Mouse (Mus musculus) layer of hippocampus, postnatal 10 days (tissue): Measurements from ENCODE around the gene Taar8a. TPM values are rescaled to one million over a fixed set of nuclear protein-coding genes. Genes with fewer than 3 reads are reported as not detected.

ENCODE experiments used
- total RNA-seq, 2 experiments: library from RNA; stranded (reverse); gene quantifications; 2 replicates each; pipeline ENCODE4 v1.2.3; 2021

Gene Taar8a
- total RNA-seq, 2 experiments from 2014 or later = not detected

Other genes with a start within 250 kb of the Taar8a start
- gene Vnn3, start 225.0 kb upstream of the Taar8a start, total RNA-seq = under 1 TPM in 1 of 2 experiments, not detected in 1; 0.46 TPM
- gene Vnn1, start 181.8 kb upstream of the Taar8a start, total RNA-seq = under 1 TPM; 0.66 to 0.71 TPM
- not detected for gene Taar1, start 156.1 kb upstream of the Taar8a start, total RNA-seq
- gene Taar2, start 137.9 kb upstream of the Taar8a start, total RNA-seq = not detected
- gene Taar3, start 126.9 kb upstream of the Taar8a start, total RNA-seq = not detected
- not detected for gene Taar4, start 116.0 kb upstream of the Taar8a start, total RNA-seq
- not detected for gene Taar5, start 105.8 kb upstream of the Taar8a start, total RNA-seq
- not detected for gene Taar6, start 90.9 kb upstream of the Taar8a start, total RNA-seq
- not detected for gene Taar7a, start 83.0 kb upstream of the Taar8a start, total RNA-seq
- not detected for gene Taar7b, start 76.6 kb upstream of the Taar8a start, total RNA-seq
- gene Taar7d, start 49.3 kb upstream of the Taar8a start, total RNA-seq = not detected
- not detected for gene Taar7e, start 38.9 kb upstream of the Taar8a start, total RNA-seq
- not detected for gene Taar7f, start 27.0 kb upstream of the Taar8a start, total RNA-seq
- not detected for gene Taar8b, start 15.8 kb downstream of the Taar8a start, total RNA-seq
- gene Taar8c, start 25.4 kb downstream of the Taar8a start, total RNA-seq = not detected
- not detected for gene Taar9, start 33.0 kb downstream of the Taar8a start, total RNA-seq
- 100 to 1,000 TPM; 169 to 187 TPM for gene Stx7, start 72.8 kb downstream of the Taar8a start, total RNA-seq
- gene Moxd1, start 147.0 kb downstream of the Taar8a start, total RNA-seq = 1 to 10 TPM; 4.7 to 5.0 TPM